Mouse (Mus musculus): ENCODE results near the gene Fam110a. TPM values are rescaled to one million over a fixed set of nuclear protein-coding genes. Genes with fewer than 3 reads are reported as not detected.

Gene Fam110a
- polyA plus RNA-seq, 1 experiment from 2014 or later: 24.8 TPM

DNA sequence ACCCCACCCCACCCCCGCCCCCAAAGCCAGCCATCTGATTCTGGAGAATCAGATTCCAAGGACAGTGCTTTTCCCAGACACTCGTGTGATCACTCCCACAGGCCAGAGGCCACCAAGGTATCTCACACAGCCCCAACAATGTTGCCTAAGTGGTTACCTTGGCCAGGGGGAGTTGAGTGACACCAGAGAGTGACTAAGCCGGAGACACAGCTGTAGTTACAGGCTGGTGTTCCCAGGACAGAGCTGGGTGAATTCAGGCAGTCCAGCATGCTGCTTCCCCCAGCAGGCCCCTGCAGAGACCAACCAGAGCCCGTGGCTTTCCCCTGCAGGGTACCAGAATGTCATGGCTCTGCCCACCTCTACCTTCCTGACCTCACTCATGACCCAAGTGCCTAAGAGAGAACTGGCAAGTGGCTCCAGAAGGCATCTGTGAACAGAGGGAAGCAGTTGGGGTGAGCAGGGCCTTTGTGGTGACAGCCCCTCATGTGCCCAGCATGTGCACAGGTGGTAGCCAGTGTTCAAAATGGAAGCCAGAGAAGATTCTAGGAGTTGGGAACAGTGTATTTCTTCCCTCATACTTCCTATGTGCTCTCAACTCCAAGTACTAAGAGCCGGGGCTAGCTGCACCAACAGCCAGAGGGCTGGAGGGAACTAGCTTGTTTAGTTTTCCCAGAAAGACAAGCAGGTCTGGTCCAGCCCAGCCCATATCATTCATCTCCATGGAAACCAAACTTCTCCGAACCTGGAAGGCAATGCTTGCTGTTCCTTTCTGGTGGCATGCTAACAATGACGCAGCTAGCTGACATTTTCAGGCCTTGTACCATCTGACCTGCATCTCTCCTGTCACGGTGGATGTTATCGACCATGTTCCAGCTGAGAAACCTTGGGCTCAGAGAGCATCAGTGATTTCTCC is 18.5 kb downstream of the Fam110a start:
- Histone ChIP-seq H3K27ac (ENCODE audit: low read depth) (no peak overlapping the region), H3K9ac (ENCODE audit: low read length) (no peak overlapping the region), H3K27me3 (replicated peaks; ENCODE audit: control insufficient read depth, insufficient read depth, low read length) (no peaks in the 10 kb centered on the region), H3K9me3 (ENCODE audit: control insufficient read depth, low read length) (no peaks in the 10 kb centered on the region), H3K4me3 (ENCODE audit: low read depth, low read length) (no peak overlapping the region), H3K4me2 (ENCODE audit: low read length) (no peak overlapping the region), H3K36me3 (ENCODE audit: control insufficient read depth, insufficient read depth, low read length) (no peaks in the 10 kb centered on the region), H3K4me1 (replicated peaks; ENCODE audit: control insufficient read depth, insufficient read depth, low read length) (0 out of 2 replicates have a peak, but pooled peaks cover 6% of the 10 kb centered on the region)
- no peak for DNase-seq (ENCODE audit: low spot score)
- 50% methylated on average over 9 of the region's 9 CpGs for WGBS
- ATAC-seq (replicated peaks; ENCODE audit: low FRiP score, low TSS enrichment, low read depth): no peak

DNA sequence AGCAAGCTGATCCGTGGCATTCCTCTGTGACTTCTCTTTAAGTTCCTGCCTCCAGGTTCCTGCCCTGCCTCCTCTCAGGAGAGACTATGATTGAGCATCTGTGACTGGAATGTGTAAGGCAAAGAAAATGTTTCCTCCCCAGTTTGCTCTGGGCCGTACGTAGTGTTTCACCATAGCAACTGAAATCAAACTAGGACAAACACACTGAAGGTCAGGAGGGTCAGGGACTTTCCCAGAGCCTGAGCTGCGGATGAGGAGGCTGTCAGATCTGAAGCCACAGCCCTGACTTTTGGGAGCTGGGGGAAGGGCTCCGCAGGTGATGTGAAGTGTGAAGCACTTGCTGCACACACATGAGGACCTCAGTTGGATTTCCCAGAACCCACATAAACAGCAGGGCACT is 20.7 kb downstream of the Fam110a start:
- no peaks in the 10 kb centered on the region for H3K9me3 ChIP-seq (ENCODE audit: control insufficient read depth, low read length)
- H3K4me1 ChIP-seq (replicated peaks; ENCODE audit: control insufficient read depth, insufficient read depth, low read length): 0 out of 2 replicates have a peak, but pooled peaks cover 3% of the 10 kb centered on the region
- no peaks in the 10 kb centered on the region for H3K27me3 ChIP-seq (replicated peaks; ENCODE audit: control insufficient read depth, insufficient read depth, low read length)
- H3K4me2 ChIP-seq (ENCODE audit: low read length): no peak overlapping the region
- ATAC-seq (replicated peaks; ENCODE audit: low FRiP score, low TSS enrichment, low read depth): no peak
- no peak for DNase-seq (ENCODE audit: low spot score)
- no peak overlapping the region for H3K4me3 ChIP-seq (ENCODE audit: low read depth, low read length)
- H3K9ac ChIP-seq (ENCODE audit: low read length): no peak overlapping the region
- no peak overlapping the region for H3K27ac ChIP-seq (ENCODE audit: low read depth)
- no peaks in the 10 kb centered on the region for H3K36me3 ChIP-seq (ENCODE audit: control insufficient read depth, insufficient read depth, low read length)
- WGBS: 26% methylated on average over 5 of the region's 5 CpGs

DNA sequence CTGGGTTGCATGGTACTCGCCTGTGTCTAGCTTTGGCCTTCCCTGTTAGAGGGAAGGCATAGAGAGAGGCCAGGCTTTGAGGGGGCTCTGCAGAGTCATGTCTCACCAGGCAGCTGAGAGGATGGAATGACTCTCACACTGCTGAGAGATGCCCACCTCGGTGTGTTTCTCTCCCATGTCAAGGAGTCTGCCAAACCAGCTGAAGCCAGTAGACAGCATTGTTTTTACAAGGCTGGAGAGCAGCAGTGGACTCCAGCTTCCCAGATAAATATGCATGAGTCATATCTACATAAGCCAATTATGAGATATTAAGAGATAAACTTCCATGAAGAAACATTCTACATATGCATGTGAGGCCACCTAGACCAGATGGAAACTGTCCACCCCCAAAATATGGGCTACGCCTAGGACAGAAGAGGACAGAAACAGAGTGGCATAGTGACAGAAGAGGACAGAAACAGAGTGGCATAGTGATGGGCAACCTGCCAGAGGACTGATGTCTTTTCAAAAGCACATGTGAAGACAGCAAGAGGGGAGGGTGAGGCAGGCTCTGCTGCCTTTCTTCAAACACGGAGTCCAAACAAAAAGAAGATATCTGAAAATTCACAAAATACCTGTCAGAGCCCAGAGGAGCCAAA is 23.4 kb downstream of the Fam110a start:
- Histone ChIP-seq H3K4me3 (ENCODE audit: low read depth, low read length) (no peak overlapping the region), H3K4me1 (replicated peaks; ENCODE audit: control insufficient read depth, insufficient read depth, low read length) (no peaks in the 10 kb centered on the region), H3K27me3 (replicated peaks; ENCODE audit: control insufficient read depth, insufficient read depth, low read length) (no peaks in the 10 kb centered on the region), H3K27ac (ENCODE audit: low read depth) (no peak overlapping the region), H3K9me3 (ENCODE audit: control insufficient read depth, low read length) (no peaks in the 10 kb centered on the region), H3K36me3 (ENCODE audit: control insufficient read depth, insufficient read depth, low read length) (no peaks in the 10 kb centered on the region), H3K4me2 (ENCODE audit: low read length) (no peak overlapping the region), H3K9ac (ENCODE audit: low read length) (no peak overlapping the region)
- DNase-seq (ENCODE audit: low spot score): no peak
- ATAC-seq (replicated peaks; ENCODE audit: low FRiP score, low TSS enrichment, low read depth): no peak
- WGBS: 77% methylated on average over 4 of the region's 4 CpGs

DNA sequence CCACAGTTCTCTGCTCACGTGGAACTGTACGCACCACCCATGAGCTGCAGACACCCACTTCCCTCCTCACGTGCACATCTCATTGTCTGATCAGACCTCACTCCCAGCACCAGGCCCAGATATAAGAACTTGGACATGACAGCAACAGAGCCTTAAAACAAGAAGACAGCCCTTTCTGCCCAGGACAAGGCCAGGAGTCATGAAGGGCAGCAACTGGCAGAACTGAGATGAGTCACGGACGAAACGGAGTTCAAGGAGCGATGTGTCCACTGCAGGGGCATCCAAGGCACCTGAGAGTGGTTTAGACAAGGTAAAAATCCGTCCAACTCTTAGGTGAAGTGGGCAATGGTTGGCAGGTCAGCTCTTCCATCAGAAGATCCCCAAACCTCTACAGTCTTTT is 26.4 kb downstream of the Fam110a start:
- no peak overlapping the region for H3K4me3 ChIP-seq (ENCODE audit: low read depth, low read length)
- H3K36me3 ChIP-seq (ENCODE audit: control insufficient read depth, insufficient read depth, low read length): no peaks in the 10 kb centered on the region
- no peaks in the 10 kb centered on the region for H3K27me3 ChIP-seq (replicated peaks; ENCODE audit: control insufficient read depth, insufficient read depth, low read length)
- DNase-seq (ENCODE audit: low spot score) (no peak), ATAC-seq (replicated peaks; ENCODE audit: low FRiP score, low TSS enrichment, low read depth) (no peak)
- H3K4me1 ChIP-seq (replicated peaks; ENCODE audit: control insufficient read depth, insufficient read depth, low read length): no peaks in the 10 kb centered on the region
- H3K9me3 ChIP-seq (ENCODE audit: control insufficient read depth, low read length): no peaks in the 10 kb centered on the region
- 82% methylated on average over 8 of the region's 8 CpGs for WGBS
- H3K27ac ChIP-seq (ENCODE audit: low read depth): no peak overlapping the region
- no peak overlapping the region for H3K4me2 ChIP-seq (ENCODE audit: low read length)
- no peak overlapping the region for H3K9ac ChIP-seq (ENCODE audit: low read length)

DNA sequence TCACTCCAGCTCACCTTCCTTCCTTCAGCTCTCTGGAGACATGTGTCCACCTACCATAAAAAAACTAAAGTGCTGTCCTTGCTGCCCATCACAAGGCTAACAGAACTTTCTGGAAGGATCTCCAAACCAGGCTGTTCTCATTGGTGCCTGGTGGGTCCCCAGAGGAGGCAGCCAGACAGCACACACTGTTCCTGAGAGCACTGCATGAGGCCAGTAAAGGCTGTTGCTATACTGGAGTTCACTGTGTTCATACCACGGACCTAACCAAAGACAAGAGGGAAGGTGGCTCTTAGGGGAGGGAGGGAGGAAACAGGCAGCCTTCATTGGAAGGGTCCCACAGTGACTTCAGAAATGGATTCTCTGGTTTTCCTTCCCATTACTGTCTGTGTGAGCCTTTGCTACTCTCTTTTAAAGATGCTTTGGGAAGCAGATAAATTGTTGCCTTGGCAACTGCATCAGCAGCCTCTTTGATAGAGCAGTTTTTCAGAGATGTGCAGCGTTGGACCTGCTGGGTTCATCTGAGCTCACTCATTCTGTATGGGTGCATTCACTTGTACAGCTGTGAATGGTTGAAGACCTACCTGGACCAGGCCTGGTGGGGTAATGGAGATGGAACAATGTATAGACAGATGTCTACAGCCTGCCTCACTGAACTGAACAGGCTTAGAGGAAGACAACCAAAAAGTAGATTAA is 30.8 kb downstream of the Fam110a start:
- Histone ChIP-seq H3K4me2 (ENCODE audit: low read length) (no peak overlapping the region), H3K4me3 (ENCODE audit: low read depth, low read length) (no peak overlapping the region), H3K36me3 (ENCODE audit: control insufficient read depth, insufficient read depth, low read length) (no peaks in the 10 kb centered on the region), H3K27ac (ENCODE audit: low read depth) (no peak overlapping the region), H3K9ac (ENCODE audit: low read length) (no peak overlapping the region), H3K4me1 (replicated peaks; ENCODE audit: control insufficient read depth, insufficient read depth, low read length) (no peaks in the 10 kb centered on the region), H3K9me3 (ENCODE audit: control insufficient read depth, low read length) (no peaks in the 10 kb centered on the region), H3K27me3 (replicated peaks; ENCODE audit: control insufficient read depth, insufficient read depth, low read length) (no peaks in the 10 kb centered on the region)
- 70% methylated on average over 2 of the region's 2 CpGs for WGBS
- no peak for DNase-seq (ENCODE audit: low spot score)
- ATAC-seq (replicated peaks; ENCODE audit: low FRiP score, low TSS enrichment, low read depth): no peak

DNA sequence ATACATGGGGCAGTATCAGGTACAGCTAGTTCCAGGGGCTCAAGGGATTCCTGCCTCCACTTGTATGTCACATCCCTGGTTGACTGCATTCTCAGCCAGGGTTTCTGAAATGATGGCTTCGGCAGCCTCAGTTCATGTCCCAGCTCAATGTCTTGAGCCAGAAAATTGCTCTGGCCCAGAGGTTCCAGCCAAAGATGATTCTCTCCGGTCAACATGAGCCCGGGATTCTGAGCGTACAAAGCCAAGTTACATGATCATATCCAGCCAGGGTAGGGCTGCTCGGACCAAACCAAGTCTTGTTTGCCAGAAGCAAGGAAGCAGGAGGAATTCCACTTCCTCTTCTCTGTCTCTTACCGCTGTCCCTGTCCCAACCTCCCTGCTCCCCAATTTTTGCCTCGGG is 31.7 kb downstream of the Fam110a start:
- H3K4me3 ChIP-seq (ENCODE audit: low read depth, low read length): no peak overlapping the region
- no peaks in the 10 kb centered on the region for H3K36me3 ChIP-seq (ENCODE audit: control insufficient read depth, insufficient read depth, low read length)
- no peak overlapping the region for H3K9ac ChIP-seq (ENCODE audit: low read length)
- ATAC-seq (replicated peaks; ENCODE audit: low FRiP score, low TSS enrichment, low read depth): no peak
- no peak overlapping the region for H3K27ac ChIP-seq (ENCODE audit: low read depth)
- no peaks in the 10 kb centered on the region for H3K27me3 ChIP-seq (replicated peaks; ENCODE audit: control insufficient read depth, insufficient read depth, low read length)
- DNase-seq (ENCODE audit: low spot score): no peak
- H3K4me1 ChIP-seq (replicated peaks; ENCODE audit: control insufficient read depth, insufficient read depth, low read length): no peaks in the 10 kb centered on the region
- WGBS: 83% methylated on average over 7 of the region's 7 CpGs
- no peaks in the 10 kb centered on the region for H3K9me3 ChIP-seq (ENCODE audit: control insufficient read depth, low read length)
- H3K4me2 ChIP-seq (ENCODE audit: low read length): no peak overlapping the region

DNA sequence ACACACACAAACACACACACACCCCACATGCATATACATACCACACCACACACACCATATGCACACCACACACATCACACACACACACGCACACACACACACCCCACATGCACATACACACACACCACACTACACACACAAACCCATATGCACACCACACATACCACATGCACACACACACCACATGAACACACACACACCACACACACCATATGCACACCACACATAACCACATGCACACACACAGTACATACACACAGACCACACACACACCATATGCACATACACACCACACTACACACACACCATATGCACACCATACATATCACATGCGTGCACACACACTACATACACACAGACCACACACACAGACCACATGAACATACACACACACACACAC is 32.4 kb downstream of the Fam110a start:
- H3K9ac ChIP-seq (ENCODE audit: low read length): no peak overlapping the region
- H3K4me3 ChIP-seq (ENCODE audit: low read depth, low read length): no peak overlapping the region
- no peaks in the 10 kb centered on the region for H3K4me1 ChIP-seq (replicated peaks; ENCODE audit: control insufficient read depth, insufficient read depth, low read length)
- no peaks in the 10 kb centered on the region for H3K9me3 ChIP-seq (ENCODE audit: control insufficient read depth, low read length)
- no peak overlapping the region for H3K27ac ChIP-seq (ENCODE audit: low read depth)
- ATAC-seq (replicated peaks; ENCODE audit: low FRiP score, low TSS enrichment, low read depth) (no peak), DNase-seq (ENCODE audit: low spot score) (no peak)
- H3K4me2 ChIP-seq (ENCODE audit: low read length): no peak overlapping the region
- H3K36me3 ChIP-seq (ENCODE audit: control insufficient read depth, insufficient read depth, low read length): no peaks in the 10 kb centered on the region
- 94% methylated on average over 2 of the region's 2 CpGs for WGBS
- no peaks in the 10 kb centered on the region for H3K27me3 ChIP-seq (replicated peaks; ENCODE audit: control insufficient read depth, insufficient read depth, low read length)

DNA sequence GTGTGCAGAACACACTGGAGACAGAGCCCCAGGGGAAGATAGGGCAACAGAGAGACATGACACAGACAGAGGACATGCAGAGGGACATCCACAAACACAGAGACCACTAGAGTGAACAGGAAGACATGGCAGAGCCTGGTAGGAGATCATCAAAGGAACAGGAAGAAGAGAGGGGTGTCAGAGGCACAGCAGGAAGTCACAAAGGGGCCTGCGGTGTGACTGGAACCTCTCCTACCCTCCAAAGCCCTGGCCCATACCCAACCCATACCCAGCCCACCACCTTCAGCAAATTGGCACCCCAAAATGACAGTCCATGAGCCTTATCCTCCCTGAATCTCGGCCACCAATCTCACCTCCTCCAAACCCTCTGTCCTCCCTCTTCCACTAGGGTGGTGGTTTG is 35.9 kb downstream of the Fam110a start:
- H3K4me1 ChIP-seq (replicated peaks; ENCODE audit: control insufficient read depth, insufficient read depth, low read length): 0 out of 2 replicates have a peak, but pooled peaks cover 2% of the 10 kb centered on the region
- no peak overlapping the region for H3K4me3 ChIP-seq (ENCODE audit: low read depth, low read length)
- 64% methylated on average over 2 of the region's 2 CpGs for WGBS

More for the DNA sequence above, 35.9 kb downstream of the Fam110a start:
- H3K27ac ChIP-seq (ENCODE audit: low read depth): no peak overlapping the region
- ATAC-seq (replicated peaks; ENCODE audit: low FRiP score, low TSS enrichment, low read depth) (no peak), DNase-seq (ENCODE audit: low spot score) (no peak)
- no peaks in the 10 kb centered on the region for H3K27me3 ChIP-seq (replicated peaks; ENCODE audit: control insufficient read depth, insufficient read depth, low read length)
- H3K9ac ChIP-seq (ENCODE audit: low read length): no peak overlapping the region
- no peak overlapping the region for H3K4me2 ChIP-seq (ENCODE audit: low read length)
- no peaks in the 10 kb centered on the region for H3K36me3 ChIP-seq (ENCODE audit: control insufficient read depth, insufficient read depth, low read length)
- H3K9me3 ChIP-seq (ENCODE audit: control insufficient read depth, low read length): no peaks in the 10 kb centered on the region

Data from intestine, embryonic 14.5 days (tissue).